Mouse (Mus musculus): ENCODE data around the gene Dexi.

Dexi gene

DNA sequence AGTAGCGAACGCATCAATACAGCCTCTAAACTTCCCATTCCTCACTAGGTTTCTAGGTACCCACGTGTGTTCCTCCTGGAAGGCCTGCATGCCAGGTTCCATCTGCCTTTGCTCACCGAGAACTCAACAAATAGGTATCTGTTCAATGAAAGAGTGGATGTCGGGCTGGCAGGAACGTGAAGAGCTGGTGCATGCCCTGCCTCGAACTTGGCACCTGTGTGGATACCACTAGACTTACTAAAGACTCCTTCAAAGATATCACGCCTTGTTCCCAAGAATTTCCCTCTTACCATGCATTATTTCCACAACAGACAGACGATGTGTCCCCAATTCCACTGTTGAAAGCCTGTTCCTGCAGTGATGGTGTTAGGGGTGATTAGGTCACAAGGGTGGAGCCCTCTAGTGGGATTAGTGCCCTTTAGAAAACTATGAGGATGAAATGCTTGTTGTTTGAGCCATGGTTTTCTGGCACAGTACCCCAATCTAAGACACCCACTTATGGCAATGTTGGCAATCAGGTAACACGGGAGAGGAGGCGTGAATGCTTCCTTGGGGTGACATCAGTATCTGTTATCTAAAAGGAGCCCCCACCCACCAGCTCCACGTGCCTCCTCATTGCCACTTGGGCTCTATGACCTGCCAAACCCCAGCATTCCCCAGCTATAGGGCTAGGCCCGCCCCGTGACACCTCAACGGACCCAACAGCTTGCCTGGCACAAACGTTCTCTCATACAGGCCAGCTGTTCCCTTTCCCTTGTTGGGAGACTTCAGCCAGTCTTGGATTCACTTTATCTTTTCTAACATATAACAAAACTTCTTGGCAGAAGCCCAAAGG, 1.9 kb downstream of the Dexi start:
- DNase-seq (ENCODE audit: low spot score) = no peak

DNA sequence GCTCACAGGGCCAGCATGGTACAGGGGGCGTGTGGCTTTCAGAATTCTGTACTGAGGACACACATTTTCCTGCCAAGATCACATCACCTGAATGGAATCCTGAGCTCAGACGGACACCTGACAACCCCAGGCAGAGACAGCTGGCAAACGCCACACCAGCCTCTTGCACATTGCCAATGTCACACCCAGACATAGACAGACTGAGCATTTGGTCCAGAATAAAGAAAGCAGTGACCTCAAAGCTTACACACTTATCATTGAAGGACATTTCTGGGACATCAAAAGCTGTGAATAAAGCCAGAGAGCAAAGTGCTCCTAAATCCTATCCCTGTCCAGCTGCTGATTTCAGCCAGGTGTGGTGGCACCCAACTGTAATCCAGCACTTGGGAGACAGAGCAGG, 5.9 kb downstream of the Dexi start:
- no peak for DNase-seq (ENCODE audit: low spot score)

DNA sequence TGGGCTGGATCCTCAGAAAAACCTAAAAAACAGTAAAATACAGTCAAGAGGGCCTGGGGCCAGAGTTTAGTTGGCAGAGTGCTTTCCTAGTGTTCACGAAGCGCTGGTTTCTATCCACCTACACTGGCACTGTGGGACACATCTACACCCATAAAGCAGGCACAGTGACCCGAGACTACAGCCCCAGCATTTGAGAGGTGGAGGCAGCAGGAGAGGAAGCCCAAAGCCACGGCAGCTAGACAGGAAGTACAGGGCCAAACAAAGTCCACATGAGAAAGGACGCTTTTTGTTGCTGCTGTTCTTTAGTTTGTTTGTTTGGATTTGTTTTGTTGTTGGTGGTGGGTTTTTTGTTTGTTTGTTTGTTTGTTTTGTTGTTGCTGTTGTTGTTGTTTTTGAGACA, 6.5 kb downstream of the Dexi start:
- DNase-seq (ENCODE audit: low spot score) = no peak

DNA sequence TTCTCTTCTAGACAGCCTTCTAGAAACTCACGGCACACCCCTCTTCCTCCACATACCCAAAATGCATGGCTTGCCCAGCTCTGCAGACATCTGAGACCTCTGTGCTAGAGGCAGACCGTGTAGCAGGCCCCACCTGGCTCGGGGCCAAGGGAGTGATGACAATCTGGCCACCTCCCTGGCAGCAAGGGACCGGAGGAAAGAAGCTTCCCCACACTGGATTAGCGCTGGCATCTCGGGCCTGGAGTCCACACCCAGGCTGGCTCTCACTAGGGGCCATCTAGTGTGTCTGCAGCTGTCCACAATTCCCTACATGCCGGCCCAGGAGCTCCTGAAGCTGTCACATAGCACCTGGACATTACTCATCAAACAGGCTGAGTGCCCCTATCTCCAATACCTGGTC, 8.3 kb downstream of the Dexi start:
- DNase-seq (ENCODE audit: low spot score) = no peak

DNA sequence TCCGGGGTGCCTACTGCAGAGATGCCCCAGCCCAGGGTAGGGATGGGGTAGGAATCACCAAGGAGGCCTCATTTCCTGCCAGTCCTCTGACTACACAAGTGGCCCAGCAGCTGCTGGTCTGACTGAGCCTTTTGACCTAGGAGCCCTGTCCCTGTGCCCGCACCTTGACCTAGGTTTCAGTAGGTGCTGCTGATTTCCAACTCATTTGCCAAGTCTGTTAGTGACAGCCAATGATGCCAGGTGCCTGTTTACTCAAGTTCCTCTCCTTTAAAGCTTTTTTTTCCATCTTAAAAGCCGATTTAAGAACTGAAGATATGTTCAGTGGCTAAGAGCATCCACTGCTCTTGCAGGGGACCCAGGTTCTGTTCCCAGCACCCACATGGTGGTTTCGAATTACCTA, 9.1 kb downstream of the Dexi start:
- no peak for DNase-seq (ENCODE audit: low spot score)

DNA sequence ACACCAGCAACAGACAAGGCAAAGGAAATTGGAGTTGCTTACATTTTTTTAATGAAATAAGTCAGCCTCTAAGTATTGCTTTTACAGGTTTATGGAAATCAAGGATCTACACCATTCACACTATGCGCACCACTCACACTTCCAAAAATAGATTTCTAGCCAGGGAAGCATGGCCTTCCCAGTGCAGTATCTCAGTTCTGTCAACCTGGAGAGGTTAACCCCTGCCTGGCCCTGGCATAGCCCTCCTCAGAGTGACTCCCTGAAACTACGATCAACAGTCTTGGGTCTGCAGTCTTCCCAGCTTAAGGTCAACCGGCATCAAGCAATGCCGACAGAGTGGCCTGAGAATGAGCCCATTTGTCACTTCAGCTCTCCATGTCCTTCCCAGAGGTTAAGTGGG, 12.7 kb downstream of the Dexi start:
- no peak for DNase-seq (ENCODE audit: low spot score)

DNA sequence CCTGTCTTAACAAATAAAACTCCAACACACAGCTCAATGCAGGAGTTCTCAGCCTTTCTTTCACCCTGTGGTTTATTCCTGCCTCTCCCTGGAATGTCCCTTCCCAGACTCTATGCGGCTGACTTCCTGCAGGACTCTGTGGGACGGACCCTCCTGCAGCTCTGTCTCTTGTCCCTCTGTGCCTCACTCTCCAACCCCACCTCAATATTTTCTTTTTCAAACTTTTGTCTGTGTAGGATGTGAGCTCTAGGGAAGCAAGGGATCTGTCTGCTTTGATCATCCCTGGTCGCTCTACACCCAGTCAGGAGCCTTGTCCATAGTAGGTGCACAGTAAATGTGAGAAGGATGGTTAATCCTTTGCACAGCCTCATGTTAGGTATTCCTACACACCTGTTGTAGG, 14.5 kb downstream of the Dexi start:
- no peak for DNase-seq (ENCODE audit: low spot score)

DNA sequence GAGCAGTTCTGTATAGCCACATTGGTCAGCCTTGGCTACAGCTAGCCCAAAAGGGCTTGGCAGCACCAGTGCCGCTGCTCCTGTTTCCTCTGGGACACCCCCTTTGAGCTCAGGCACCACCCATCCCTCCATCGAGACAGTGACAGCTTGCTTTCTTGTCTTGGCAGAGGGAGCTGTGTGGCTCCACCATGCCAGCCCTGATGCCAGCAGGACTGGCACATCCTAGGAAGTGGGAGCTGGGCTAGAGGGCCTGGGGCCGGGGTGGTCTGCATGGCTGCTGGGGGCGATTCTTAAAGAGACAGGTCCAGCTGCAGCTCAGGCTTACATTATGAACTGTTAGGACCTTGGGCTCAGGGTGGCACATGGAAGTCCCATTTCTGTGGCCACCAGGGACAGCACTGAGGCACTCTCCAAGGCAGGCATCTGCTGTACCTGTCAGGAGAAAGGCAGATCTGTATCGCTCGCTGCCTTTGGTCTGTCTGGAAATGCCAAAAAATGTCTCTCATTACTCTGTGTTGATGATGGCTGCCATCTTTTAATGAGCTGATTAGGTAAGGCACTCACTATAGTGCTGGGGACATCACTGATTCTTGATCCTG, 15.7 kb downstream of the Dexi start:
- DNase-seq (ENCODE audit: low spot score) = no peak

DNA sequence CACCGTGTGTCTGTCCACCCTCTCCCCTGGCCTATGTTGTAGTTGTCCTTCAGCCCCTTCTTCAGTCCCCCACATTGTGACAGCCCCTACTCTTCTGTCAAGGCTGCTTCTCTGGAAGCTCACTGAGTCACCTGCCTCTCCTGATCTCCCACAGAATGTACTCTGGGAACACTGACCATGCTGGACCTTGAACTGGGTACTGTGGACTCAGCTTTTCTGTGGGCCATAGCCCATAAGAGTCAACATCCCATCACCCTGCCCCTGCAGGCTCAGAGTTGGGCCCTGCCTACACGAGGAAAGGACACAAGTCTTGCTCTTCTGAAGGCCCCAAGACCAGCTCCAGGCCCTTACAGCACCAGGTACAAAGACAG, 17.3 kb downstream of the Dexi start:
- DNase-seq (ENCODE audit: low spot score) = no peak

DNA sequence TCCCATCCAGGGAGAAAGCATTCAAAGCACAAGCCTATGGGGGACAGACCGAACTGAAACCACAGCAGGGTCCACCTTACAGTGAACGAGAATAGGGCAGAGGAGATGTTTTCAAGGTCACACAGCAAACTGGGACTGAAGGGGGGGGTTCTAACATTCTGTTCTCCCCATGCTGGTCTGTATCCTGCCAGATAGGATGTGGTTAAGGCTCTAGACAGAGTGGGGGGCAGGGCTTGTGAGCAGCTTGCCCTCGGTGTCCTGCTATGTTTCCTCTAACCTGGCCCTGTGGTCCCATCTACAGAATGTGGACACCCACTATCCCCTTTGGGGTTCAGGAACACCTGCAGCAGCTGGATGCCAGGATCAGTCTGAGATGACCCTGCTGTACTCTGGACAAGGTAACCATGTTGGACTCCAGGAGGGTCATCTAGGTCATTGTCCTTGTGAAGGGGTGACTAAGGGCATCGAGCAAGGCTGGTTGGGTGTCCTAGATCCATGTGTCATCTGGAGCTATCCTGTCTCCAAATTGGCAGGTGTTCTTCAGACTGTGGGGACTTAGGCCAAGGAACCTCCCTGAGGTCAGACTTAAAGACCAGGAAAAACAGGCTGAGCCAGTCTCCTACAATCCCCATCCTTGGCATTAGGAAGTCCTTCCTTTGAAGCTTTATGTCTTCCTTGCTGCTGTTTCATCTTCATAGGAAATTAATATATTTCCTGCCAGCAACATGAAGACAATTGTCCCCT, 17.8 kb downstream of the Dexi start:
- DNase-seq (ENCODE audit: low spot score) = no peak

DNA sequence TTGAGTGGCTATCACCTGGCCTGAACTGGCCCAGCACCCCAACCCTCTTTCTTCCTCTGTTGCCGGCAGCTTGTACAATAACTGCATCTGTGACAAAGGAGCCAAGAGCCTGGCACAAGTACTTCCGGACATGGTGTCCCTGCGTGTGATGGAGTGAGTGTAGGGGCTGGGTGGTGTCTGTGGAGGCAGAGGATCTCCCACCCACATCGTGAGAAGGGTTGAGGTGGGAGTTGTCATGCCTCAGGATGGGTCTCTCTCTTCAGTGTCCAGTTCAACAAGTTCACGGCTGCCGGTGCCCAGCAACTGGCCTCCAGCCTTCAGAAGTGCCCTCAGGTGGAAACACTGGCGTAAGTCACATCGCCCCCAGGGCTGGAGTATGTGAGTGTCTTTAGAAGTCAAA, 19.2 kb downstream of the Dexi start:
- no peak for DNase-seq (ENCODE audit: low spot score)

DNA sequence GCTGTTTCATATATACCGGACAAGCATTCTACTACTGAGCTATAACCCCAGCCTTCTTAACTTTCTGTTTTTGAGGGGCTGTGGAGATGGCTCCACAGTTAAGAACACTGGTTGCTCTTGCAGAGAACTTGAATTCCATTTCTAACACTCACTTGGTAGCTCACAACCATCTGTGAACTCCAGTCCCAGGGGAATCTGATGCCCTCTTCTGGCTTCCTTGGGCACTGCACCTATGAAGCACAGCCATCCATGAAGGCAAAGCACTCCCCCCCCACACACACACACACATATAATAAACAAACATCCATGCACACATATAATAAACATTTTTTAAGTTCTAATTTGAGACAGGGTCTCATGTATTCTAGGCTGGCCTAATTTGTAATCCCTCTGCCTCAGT, 20.0 kb downstream of the Dexi start:
- DNase-seq (ENCODE audit: low spot score) = no peak

DNA sequence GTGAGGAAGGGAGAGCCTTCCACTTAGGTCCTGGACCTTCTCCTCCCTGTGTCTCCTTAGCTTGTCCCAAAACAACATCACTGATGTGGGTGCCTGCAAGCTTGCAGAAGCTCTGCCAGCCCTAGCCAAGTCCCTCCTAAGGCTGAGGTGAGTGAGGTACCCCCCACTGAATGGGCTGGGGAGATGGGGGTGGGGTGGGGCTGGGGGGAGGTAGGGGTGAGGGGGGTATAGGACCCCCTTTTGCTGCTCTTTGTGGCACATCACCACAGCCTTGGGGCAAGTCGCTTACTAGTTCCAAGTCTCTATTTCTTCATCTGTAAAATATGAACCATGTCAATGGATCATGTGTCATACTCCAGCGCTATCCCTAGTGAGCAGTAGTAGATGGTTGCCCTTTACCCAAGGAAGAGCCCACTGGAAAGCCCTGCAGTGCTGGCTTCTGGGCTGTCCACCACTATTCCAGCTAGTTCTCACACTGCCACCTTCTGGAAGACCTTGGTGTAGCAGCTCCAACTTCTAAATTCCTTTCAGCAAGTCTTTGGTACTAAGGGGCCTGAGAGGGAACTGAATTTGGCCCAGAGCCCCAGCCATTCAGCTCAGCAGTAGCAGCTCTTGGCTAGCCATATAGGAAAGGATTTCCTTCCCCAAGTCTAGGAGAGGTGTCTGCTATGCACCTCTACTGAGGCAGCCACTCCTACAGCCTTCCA, 21.8 kb downstream of the Dexi start:
- DNase-seq (ENCODE audit: low spot score) = no peak

DNA sequence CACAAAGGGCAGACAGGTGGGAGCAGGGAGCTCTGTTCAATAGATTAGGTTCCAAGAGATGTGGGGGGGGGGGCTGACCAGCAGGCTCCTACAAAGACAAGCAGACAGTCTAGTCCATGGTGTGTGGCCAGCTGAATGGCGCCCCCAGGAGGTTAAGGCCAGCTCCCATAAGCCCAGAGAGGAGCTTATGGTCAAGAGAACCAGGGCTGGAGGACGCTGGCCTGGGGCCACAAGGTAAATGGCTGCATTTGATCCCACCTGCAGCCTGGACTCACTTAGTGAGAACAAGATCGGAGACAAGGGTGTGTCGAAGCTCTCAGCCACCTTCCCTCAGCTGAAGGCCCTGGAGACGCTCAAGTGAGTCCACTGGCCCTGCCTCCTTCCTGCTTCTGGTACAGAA, 24.8 kb downstream of the Dexi start:
- DNase-seq (ENCODE audit: low spot score) = no peak

DNA sequence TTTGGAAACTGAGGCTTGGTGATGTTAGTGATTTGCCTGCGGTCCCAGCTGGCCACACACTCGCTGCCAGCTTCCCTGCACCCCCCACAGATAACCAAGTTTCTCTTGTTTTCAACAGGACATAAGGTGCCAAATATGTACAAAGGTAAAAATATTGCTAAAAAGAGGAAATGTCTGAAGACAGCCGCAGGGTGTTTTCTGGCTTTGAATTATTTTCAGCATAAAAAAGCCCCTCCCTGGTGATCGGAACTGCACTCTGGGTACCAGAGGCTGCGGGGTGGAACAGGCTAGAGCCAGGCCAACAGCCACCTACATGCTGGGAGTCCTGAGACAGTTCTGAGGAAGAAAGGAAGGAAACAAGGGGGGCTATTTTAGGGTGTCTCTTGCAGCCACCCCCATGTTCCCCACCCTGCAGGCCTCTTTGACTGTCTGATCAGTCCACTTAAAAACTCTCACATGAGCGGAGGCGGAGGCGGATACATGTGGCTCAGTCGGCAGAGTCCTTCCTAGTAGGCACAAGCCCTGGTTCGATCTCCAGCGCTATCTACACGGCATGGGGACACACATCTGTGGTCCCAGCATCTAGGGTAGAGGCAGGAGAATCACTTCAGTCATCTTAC, 26.8 kb downstream of the Dexi start:
- DNase-seq (ENCODE audit: low spot score) = no peak

DNA sequence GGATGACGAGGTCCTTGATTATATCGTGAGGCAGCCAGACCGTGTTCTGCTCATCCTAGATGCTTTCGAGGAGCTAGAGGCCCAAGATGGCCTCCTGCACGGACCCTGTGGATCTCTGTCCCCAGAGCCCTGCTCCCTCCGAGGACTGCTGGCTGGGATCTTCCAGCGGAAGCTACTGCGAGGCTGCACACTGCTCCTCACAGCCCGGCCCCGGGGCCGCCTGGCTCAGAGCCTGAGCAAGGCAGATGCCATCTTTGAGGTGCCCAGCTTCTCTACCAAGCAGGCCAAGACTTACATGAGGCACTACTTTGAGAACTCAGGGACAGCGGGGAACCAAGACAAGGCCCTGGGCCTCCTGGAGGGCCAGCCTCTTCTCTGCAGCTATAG, 31.7 kb downstream of the Dexi start:
- DNase-seq (ENCODE audit: low spot score) = no peak

DNA sequence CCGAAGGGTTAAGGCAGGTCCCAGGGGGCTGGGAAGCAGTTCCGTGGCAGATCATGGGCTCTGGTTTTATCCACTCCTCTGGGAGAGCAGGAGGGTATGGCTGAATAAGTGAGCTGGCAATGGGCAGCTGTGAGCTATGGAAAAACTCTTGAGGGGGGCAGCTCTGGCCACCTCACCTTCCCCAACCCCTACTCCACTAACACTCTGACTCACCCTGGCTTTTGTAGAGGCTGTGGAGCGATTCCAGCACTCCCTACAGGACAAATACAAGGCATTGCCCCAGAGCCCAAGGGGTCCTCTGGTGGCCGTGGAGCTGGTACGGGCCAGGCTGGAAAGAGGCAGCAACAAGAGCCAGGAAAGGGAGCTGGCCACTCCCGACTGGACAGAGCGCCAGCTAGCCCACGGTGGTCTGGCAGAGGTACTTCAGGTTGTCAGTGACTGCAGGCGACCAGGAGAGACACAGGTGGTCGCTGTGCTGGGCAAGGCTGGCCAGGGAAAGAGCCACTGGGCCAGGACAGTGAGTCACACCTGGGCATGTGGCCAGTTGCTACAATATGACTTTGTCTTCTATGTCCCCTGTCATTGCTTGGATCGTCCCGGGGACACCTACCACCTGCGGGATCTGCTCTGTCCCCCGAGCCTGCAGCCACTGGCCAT, 32.2 kb downstream of the Dexi start:
- DNase-seq (ENCODE audit: low spot score) = no peak

DNA sequence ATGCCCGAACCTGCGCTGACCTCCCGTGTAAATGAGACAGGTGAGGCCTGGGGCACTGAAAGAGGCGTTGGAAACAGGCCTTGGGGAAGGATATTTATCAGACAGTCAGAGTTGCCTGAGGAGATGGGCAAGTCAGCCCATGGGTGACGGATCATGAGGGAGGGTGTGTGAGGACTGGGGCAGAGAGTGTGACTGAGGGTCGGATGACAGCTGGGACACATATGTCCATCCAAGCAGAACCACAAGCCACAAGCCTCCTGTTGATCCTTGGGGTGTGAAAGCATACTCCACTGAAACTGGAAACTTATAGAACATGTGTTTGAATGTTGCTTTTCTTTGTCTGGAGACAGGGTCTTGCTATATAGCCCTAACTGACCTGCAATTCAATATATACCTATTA, 34.2 kb downstream of the Dexi start:
- DNase-seq (ENCODE audit: low spot score) = no peak

DNA sequence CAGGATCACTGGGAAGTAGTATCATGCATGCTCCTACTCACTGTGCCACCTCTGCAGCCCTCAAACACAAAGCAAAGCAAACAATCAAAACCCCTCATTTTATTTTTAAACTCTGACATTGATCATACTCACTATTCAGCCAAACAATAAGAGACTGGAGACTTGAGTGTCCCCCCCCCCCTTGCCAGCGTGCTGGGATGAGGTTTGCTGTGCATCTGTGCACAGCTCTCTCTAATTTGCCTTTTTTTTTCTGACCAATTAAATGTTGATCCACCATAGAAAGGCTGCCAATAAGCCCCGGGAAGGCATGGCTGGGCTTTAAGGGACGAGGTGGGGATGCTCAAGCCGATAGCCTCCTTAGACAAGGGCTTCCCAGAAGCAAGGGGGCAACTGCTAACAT, 35.4 kb downstream of the Dexi start:
- no peak for DNase-seq (ENCODE audit: low spot score)

DNA sequence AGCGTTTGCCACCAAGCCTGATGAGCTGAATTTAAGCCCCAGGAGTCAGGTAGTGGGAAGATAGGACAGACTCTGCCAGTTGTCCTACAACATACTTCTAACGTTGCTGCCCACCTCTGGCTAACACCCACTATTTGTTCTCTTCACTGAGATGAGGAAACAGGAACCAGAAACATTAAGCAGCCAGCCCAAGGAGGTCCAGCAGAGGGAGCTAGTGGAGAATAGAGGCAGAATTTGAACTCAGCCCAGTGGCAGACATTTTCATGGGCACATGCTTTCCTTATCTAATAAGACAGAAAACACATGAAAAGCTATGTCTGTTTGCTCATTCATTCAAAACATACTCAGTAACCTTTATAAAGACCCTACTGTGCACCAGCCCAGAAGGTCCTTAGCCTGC, 39.8 kb downstream of the Dexi start:
- no peak for DNase-seq (ENCODE audit: low spot score)

DNA sequence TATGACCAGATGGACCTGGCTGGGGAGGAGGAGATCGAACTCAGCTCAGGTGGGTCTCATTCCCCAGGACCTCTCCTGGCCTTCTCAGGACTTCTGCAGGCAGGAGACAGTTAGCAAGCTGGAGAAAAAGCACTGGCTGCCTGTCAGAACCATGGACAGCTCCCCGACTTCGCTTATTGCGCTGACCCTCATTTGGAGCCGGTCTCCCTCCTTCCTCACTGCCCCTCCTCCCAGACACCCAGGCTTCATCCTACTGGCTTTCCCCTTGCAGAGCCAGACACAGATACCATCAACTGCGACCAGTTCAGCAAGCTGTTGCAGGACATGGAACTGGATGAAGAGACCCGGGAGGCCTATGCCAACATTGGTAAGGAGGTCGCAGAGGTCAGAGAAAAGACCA, 41.0 kb downstream of the Dexi start:
- no peak for DNase-seq (ENCODE audit: low spot score)

DNA sequence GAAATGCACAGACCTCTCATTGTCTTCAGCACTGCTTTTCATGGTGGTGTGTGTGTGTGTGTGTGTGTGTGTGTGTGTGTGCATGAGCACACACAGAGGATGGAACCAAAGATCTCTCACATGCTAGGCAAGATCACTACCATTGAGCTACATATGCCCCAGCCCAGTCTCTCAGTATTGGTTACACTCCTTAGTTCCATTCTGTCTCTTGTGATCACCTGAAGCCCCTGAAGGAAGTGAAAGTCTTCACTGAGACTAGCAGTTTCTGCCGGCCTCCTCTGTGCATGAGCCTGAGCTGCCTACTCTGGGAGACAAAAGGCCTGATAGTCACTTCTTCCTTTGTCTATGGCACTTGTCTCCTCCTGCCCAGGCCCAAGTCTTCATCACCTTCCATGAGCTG, 43.7 kb downstream of the Dexi start:
- no peak for DNase-seq (ENCODE audit: low spot score)
